Comparison of ENCODE assay signal across 12 mouse cellular contexts in genomic region chr5:92763546-92763952, GRCm38 (mm10).
DNase-seq lines count a peak whose midpoint lies in the region; ATAC-seq and TF ChIP-seq lines count a peak whose summit lies in the region.
"Had no signal": no experiment of that assay in that cellular context is flagged by ENCODE, and none has a peak within 500 bp of the region (broad histone marks: within the 10 kb centered on the region; RNA-seq: fewer than 3 reads in every experiment).

No protein-coding gene starts in this region.

- no peaks in the 10 kb centered on the region for H3K9me3 ChIP-seq in kidney, postnatal 0 days (replicated peaks; ENCODE audit: low read length)

- no peak for ATAC-seq in kidney, postnatal 0 days (replicated peaks; ENCODE audit: low FRiP score, low read depth)
- ATAC-seq in granulocyte monocyte progenitor cell, adult 5-6 weeks (replicated peaks; ENCODE audit: poor library complexity, severe bottlenecking) = no peak

- no peaks in the 10 kb centered on the region for H3K27me3 ChIP-seq in kidney, postnatal 0 days (ENCODE audit: insufficient read depth, low read length)
- H3K27me3 ChIP-seq: CH12.LX had no signal

- DNase-seq in kidney, adult 11 months = peak; percentile 45
- DNase-seq in kidney, adult 18-20 months = no peak
- DNase-seq in adipocyte (ENCODE audit: low spot score) = peak; percentile 6
- peak; percentile 70 for DNase-seq in forelimb bud, embryonic 11.5 days (ENCODE audit: low read depth, low spot score)
- DNase-seq in kidney, postnatal 0 days (ENCODE audit: low spot score) = peak; percentile 92
- no peak for DNase-seq in cerebellum, adult 9-11 months
- DNase-seq in cerebellum, adult 11-12 months = no peak
- DNase-seq: right cerebral cortex, postnatal 25 days; thymus, postnatal 14 days had no signal

- H3K27ac ChIP-seq in kidney, postnatal 0 days = 0 out of 2 replicates have a peak overlapping the region, but pooled peaks have one; percentile 48
- H3K27ac ChIP-seq: liver, embryonic 14.5 days had no signal

- H3K36me3 ChIP-seq in kidney, postnatal 0 days (ENCODE audit: insufficient read depth, low read length) = no peaks in the 10 kb centered on the region

- no peak overlapping the region for H3K4me2 ChIP-seq in kidney, postnatal 0 days (ENCODE audit: low read length)

- H3K9ac ChIP-seq in kidney, postnatal 0 days (ENCODE audit: low read depth, low read length) = no peak overlapping the region
- H3K9ac ChIP-seq: liver, embryonic 14.5 days had no signal

- no peak overlapping the region for H3K4me3 ChIP-seq in kidney, postnatal 0 days (replicated peaks; ENCODE audit: low read depth, low read length)

- 7% methylated on average over 4 of the region's 4 CpGs for WGBS in kidney, postnatal 0 days

- peaks cover 28% of the 10 kb centered on the region for H3K4me1 ChIP-seq in kidney, postnatal 0 days (replicated peaks; ENCODE audit: insufficient read depth, low read length)

- TF ChIP-seq CTCF in kidney, postnatal 0 days (IDR thresholded peaks at IDR 0.05; ENCODE audit: low read depth) = no peak

Comparison
In these comparisons a context has a peak if more than half of its experiments do, and no peak if none do; other contexts are left out.
1. DNase-seq: peak in kidney, adult 11 months (single experiment), adipocyte (single experiment), forelimb bud, embryonic 11.5 days (single experiment) and kidney, postnatal 0 days (single experiment); none in kidney, adult 18-20 months (single experiment), cerebellum, adult 9-11 months (single experiment) and cerebellum, adult 11-12 months (single experiment).